Mouse (Mus musculus): ENCODE measurements around the gene Mgat5. TPM values are rescaled to one million over a fixed set of nuclear protein-coding genes. Genes with fewer than 3 reads are reported as not detected.

Mgat5 gene
- total RNA-seq (2021) = 10 to 100 TPM; 83.1 to 91.5 TPM
- long read RNA-seq, experiment 1, partial matches to known transcripts = 2 of 26 reads
- long read RNA-seq, experiment 1, other reads (novel, unspliced or antisense) = 24 of 26 reads
- long read RNA-seq, experiment 2, partial matches to known transcripts = 1 of 17 reads
- long read RNA-seq, experiment 2, other reads (novel, unspliced or antisense) = 16 of 17 reads

GRCm38 (mm10) chr1:127204817-127205485, at the start of gene Mgat5:
Gene Mgat5, plus strand, starts transcription at chr1:127205015.
- intact Hi-C loops (cut with DNase I) = loop anchor here (5.0 kb wide), 1 partner anchor 252 kb away; no protein-coding TSS in a partner anchor

GRCm38 (mm10) chr1:127160118-127160760, 44.6 kb upstream of the Mgat5 start:
- DNase-seq (ENCODE audit: low spot score in 2 of 2) = no peak
- intact Hi-C loops (cut with DNase I) = no loop called here

More at GRCm38 (mm10) chr1:127204817-127205485, at the start of gene Mgat5:
- peak; percentile 89 to 91 for DNase-seq (ENCODE audit: low spot score in 2 of 2)

- intact Hi-C loops (cut with DNase I) = no loop called here
- no peak for DNase-seq (ENCODE audit: low spot score in 2 of 2)
Measured at GRCm38 (mm10) chr1:127164589-127165160, 40.1 kb upstream of the Mgat5 start.

GRCm38 (mm10) chr1:127166521-127166920, 38.3 kb upstream of the Mgat5 start:
- intact Hi-C loops (cut with DNase I) = no loop called here
- DNase-seq (ENCODE audit: low spot score in 2 of 2) = no peak

- no peak for DNase-seq (ENCODE audit: low spot score in 2 of 2)
- intact Hi-C loops (cut with DNase I) = no loop called here
Measured at GRCm38 (mm10) chr1:127167586-127167985, 37.2 kb upstream of the Mgat5 start.

- peak; percentile 30 to 33 for DNase-seq (ENCODE audit: low spot score in 2 of 2)
Measured at GRCm38 (mm10) chr1:127168205-127168604, 36.6 kb upstream of the Mgat5 start.

GRCm38 (mm10) chr1:127169516-127169915, 35.3 kb upstream of the Mgat5 start:
- DNase-seq (ENCODE audit: low spot score in 2 of 2) = peak; percentile 9 to 19

More at GRCm38 (mm10) chr1:127168205-127168604, 36.6 kb upstream of the Mgat5 start:
- intact Hi-C loops (cut with DNase I) = no loop called here

GRCm38 (mm10) chr1:127171361-127171760, 33.5 kb upstream of the Mgat5 start:
- intact Hi-C loops (cut with DNase I) = no loop called here
- DNase-seq (ENCODE audit: low spot score in 2 of 2) = no peak

More at GRCm38 (mm10) chr1:127169516-127169915, 35.3 kb upstream of the Mgat5 start:
- intact Hi-C loops (cut with DNase I) = no loop called here

GRCm38 (mm10) chr1:127173448-127173847, 31.4 kb upstream of the Mgat5 start:
- no peak for DNase-seq (ENCODE audit: low spot score in 2 of 2)
- intact Hi-C loops (cut with DNase I) = no loop called here

- intact Hi-C loops (cut with DNase I) = no loop called here
- DNase-seq (ENCODE audit: low spot score in 2 of 2) = no peak
Measured at GRCm38 (mm10) chr1:127192396-127192795, 12.4 kb upstream of the Mgat5 start.

- intact Hi-C loops (cut with DNase I) = no loop called here
- DNase-seq (ENCODE audit: low spot score in 2 of 2) = no peak
Measured at GRCm38 (mm10) chr1:127199186-127199585, 5.6 kb upstream of the Mgat5 start.

GRCm38 (mm10) chr1:127202360-127202759, 2.5 kb upstream of the Mgat5 start:
- intact Hi-C loops (cut with DNase I) = loop anchor here (5.0 kb wide), 1 partner anchor 255 kb away; no protein-coding TSS in a partner anchor
- no peak for DNase-seq (ENCODE audit: low spot score in 2 of 2)

GRCm38 (mm10) chr1:127203231-127203764, 1.5 kb upstream of the Mgat5 start:
- intact Hi-C loops (cut with DNase I) = loop anchor here (5.0 kb wide), 1 partner anchor 254 kb away; no protein-coding TSS in a partner anchor
- DNase-seq (ENCODE audit: low spot score in 2 of 2) = peak; percentile 64 to 70

GRCm38 (mm10) chr1:127205501-127206019, 745 bp downstream of the Mgat5 start:
- DNase-seq (ENCODE audit: low spot score in 2 of 2) = peak in 1 of 2 experiments; percentile 24
- intact Hi-C loops (cut with DNase I) = no loop called here

GRCm38 (mm10) chr1:127206020-127206641, 1.3 kb downstream of the Mgat5 start:
- intact Hi-C loops (cut with DNase I) = no loop called here
- peak in 1 of 2 experiments; percentile 49 for DNase-seq (ENCODE audit: low spot score in 2 of 2)

- DNase-seq (ENCODE audit: low spot score in 2 of 2) = no peak
- intact Hi-C loops (cut with DNase I) = no loop called here
Measured at GRCm38 (mm10) chr1:127206881-127207555, 2.2 kb downstream of the Mgat5 start.

GRCm38 (mm10) chr1:127208167-127208566, 3.4 kb downstream of the Mgat5 start:
- intact Hi-C loops (cut with DNase I) = no loop called here
- peak; percentile 39 to 60 for DNase-seq (ENCODE audit: low spot score in 2 of 2)

GRCm38 (mm10) chr1:127212812-127213211, 8.0 kb downstream of the Mgat5 start:
- no peak for DNase-seq (ENCODE audit: low spot score in 2 of 2)
- intact Hi-C loops (cut with DNase I) = no loop called here

All from left cerebral cortex, postnatal 14 days (tissue).